Mouse (Mus musculus): ENCODE results near the gene Krt39.

The Krt39 gene

GRCm38 (mm10) chr11:99521288-99521860 lies at the start of gene Krt39:
Gene Krt39 (minus strand): TSS chr11:99521338.
- no peak for DNase-seq (ENCODE audit: low spot score in 2 of 2)

GRCm38 (mm10) chr11:99566530-99566929 lies 45.4 kb upstream of the Krt39 start, which contains the start of gene Krtap3-1:
Gene Krtap3-1 (minus strand): TSS chr11:99566630.
- DNase-seq (ENCODE audit: low spot score in 2 of 2) = no peak

GRCm38 (mm10) chr11:99562580-99562979 lies 41.4 kb upstream of the Krt39 start:
- no peak for DNase-seq (ENCODE audit: low spot score in 2 of 2)

- no peak for DNase-seq (ENCODE audit: low spot score in 2 of 2)
Measured at GRCm38 (mm10) chr11:99559366-99559765, 38.2 kb upstream of the Krt39 start, which contains the start of gene Gm11939. Gene Gm11939 (minus strand): TSS chr11:99559466.

- no peak for DNase-seq (ENCODE audit: low spot score in 2 of 2)
Measured at GRCm38 (mm10) chr11:99557976-99558745, 37.0 kb upstream of the Krt39 start.

- no peak for DNase-seq (ENCODE audit: low spot score in 2 of 2)
Measured at GRCm38 (mm10) chr11:99556753-99557152, 35.6 kb upstream of the Krt39 start, which contains the start of gene Krtap3-2. Gene Krtap3-2 (minus strand): TSS chr11:99556853.

GRCm38 (mm10) chr11:99556195-99556594 lies 35.1 kb upstream of the Krt39 start:
- no peak for DNase-seq (ENCODE audit: low spot score in 2 of 2)

- DNase-seq (ENCODE audit: low spot score in 2 of 2) = no peak
Measured at GRCm38 (mm10) chr11:99550765-99551164, 29.6 kb upstream of the Krt39 start, which contains the start of gene Krtap3-3. Gene Krtap3-3 (minus strand): TSS chr11:99550865.

GRCm38 (mm10) chr11:99547892-99548291 lies 26.8 kb upstream of the Krt39 start:
- no peak for DNase-seq (ENCODE audit: low spot score in 2 of 2)

- DNase-seq (ENCODE audit: low spot score in 2 of 2) = peak in 1 of 2 experiments; percentile 27
Measured at GRCm38 (mm10) chr11:99539721-99540120, 18.6 kb upstream of the Krt39 start.

- no peak for DNase-seq (ENCODE audit: low spot score in 2 of 2)
Measured at GRCm38 (mm10) chr11:99514098-99514497, 7.0 kb downstream of the Krt39 start.

- DNase-seq (ENCODE audit: low spot score in 2 of 2) = no peak
Measured at GRCm38 (mm10) chr11:99500095-99500805, 20.9 kb downstream of the Krt39 start.

- no peak for DNase-seq (ENCODE audit: low spot score in 2 of 2)
Measured at GRCm38 (mm10) chr11:99496460-99496859, 24.7 kb downstream of the Krt39 start.

- DNase-seq (ENCODE audit: low spot score in 2 of 2) = no peak
Measured at GRCm38 (mm10) chr11:99494741-99495140, 26.4 kb downstream of the Krt39 start.

- no peak for DNase-seq (ENCODE audit: low spot score in 2 of 2)
Measured at GRCm38 (mm10) chr11:99493574-99493850, 27.6 kb downstream of the Krt39 start.

GRCm38 (mm10) chr11:99492733-99493573 lies 28.2 kb downstream of the Krt39 start, which contains the start of gene Krt23:
Gene Krt23 (minus strand): TSS chr11:99493137.
- DNase-seq (ENCODE audit: low spot score in 2 of 2) = no peak

- no peak for DNase-seq (ENCODE audit: low spot score in 2 of 2)
Measured at GRCm38 (mm10) chr11:99491040-99491439, 30.1 kb downstream of the Krt39 start.

- DNase-seq (ENCODE audit: low spot score in 2 of 2) = no peak
Measured at GRCm38 (mm10) chr11:99490624-99491023, 30.5 kb downstream of the Krt39 start.

- no peak for DNase-seq (ENCODE audit: low spot score in 2 of 2)
Measured at GRCm38 (mm10) chr11:99489233-99489632, 31.9 kb downstream of the Krt39 start.

- DNase-seq (ENCODE audit: low spot score in 2 of 2) = no peak
Measured at GRCm38 (mm10) chr11:99474981-99475380, 46.2 kb downstream of the Krt39 start.

GRCm38 (mm10) chr11:99473433-99473832 lies 47.7 kb downstream of the Krt39 start:
- DNase-seq (ENCODE audit: low spot score in 2 of 2) = no peak

GRCm38 (mm10) chr11:99472405-99472804 lies 48.7 kb downstream of the Krt39 start:
- DNase-seq (ENCODE audit: low spot score in 2 of 2) = no peak
